14 mouse cellular contexts compared by ENCODE assay signal in the genomic region with DNA sequence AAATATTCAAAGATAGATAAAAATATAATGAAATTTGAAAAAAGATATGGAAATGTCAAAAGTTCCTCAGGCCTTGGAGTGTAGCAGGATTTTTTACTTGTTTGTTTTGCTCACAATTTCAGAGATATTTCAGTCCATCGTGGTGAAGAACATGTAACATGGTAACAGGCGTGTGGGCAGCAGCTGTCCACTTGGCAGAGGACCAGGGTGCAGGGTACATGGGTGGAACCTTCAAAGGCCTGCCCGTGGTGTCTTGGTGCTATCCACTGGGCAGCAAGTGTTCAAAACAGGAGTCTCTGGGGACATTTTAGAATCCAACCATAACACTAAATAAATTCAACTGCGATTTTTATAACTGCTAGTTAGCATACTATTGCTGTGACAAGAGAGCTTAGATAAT. TPM values are rescaled to one million over a fixed set of nuclear protein-coding genes. Genes with fewer than 3 reads are reported as not detected.
DNase-seq lines count a peak whose midpoint lies in the region; TF ChIP-seq lines count a peak whose summit lies in the region.
"Had no signal": no experiment of that assay in that cellular context is flagged by ENCODE, and none has a peak within 500 bp of the region (broad histone marks: within the 10 kb centered on the region; RNA-seq: fewer than 3 reads in every experiment).

No protein-coding gene starts in this region.

- H3K79me2 ChIP-seq in liver, adult 2 months (ENCODE audit: control insufficient read depth, insufficient read depth, low read length) = peaks cover 30% of the 10 kb centered on the region

- H3K4me1 ChIP-seq in liver, adult 2 months (ENCODE audit: control insufficient read depth, insufficient read depth, low read length) = peaks cover 4% of the 10 kb centered on the region
- H3K4me1 ChIP-seq: forebrain, embryonic 12.5 days had no signal

- WGBS in liver, adult 2 months = 26% methylated on average over 4 of the region's 4 CpGs

- no peak for TF ChIP-seq POLR2A in liver, adult 2 months (IDR thresholded peaks at IDR 0.05; ENCODE audit: extremely low read depth, insufficient read depth, low read length)

- no peaks in the 10 kb centered on the region for H3K27me3 ChIP-seq in liver, adult 2 months (ENCODE audit: control insufficient read depth, insufficient read depth, low read length)
- H3K27me3 ChIP-seq: CH12.LX; forebrain, embryonic 12.5 days; heart, embryonic 15.5 days had no signal

- TF ChIP-seq CTCF in liver, adult 2 months (IDR thresholded peaks at IDR 0.05; ENCODE audit: low read depth, low read length) = no peak

- peak; percentile 23 for DNase-seq in adrenal gland, postnatal 14 days
- no peak for DNase-seq in adrenal gland, adult 8-10 months
- peak; percentile 87 for DNase-seq in heart, adult 11 months
- DNase-seq in heart, adult 8-10 months (ENCODE audit: low spot score) = no peak
- peak; percentile 76 for DNase-seq in liver, adult 2 months (ENCODE audit: extremely low read depth, low read depth, low spot score)
- DNase-seq in liver = no peak
- DNase-seq in kidney, postnatal 36 days = peak; percentile 43 to 77
- no peak for DNase-seq in frontal cortex, adult 2 months (ENCODE audit: extremely low spot score in 1 of 2, low spot score in 1 of 2)
- DNase-seq: lung, embryonic 14.5 days; right cerebral cortex, postnatal 14 days had no signal

- 0 out of 2 replicates have a peak overlapping the region, but pooled peaks have one; percentile 1 for H3K27ac ChIP-seq in liver, adult 2 months (replicated peaks; ENCODE audit: insufficient read depth, low read depth, low read length)
- H3K27ac ChIP-seq: forebrain, embryonic 12.5 days; heart, embryonic 15.5 days; macrophage had no signal

- H3K4me3 ChIP-seq in liver, adult 2 months (ENCODE audit: insufficient read depth, low read depth, low read length) = no peak overlapping the region
- H3K4me3 ChIP-seq: forebrain, embryonic 12.5 days; heart, embryonic 15.5 days had no signal

- H3K9ac ChIP-seq in liver, adult 2 months (ENCODE audit: low read depth, low read length) = no peak overlapping the region
- H3K9ac ChIP-seq: forebrain, embryonic 12.5 days; heart, embryonic 15.5 days; lung, embryonic 14.5 days had no signal

- H3K36me3 ChIP-seq in liver, adult 2 months (ENCODE audit: control insufficient read depth, insufficient read depth, low read length) = peaks cover 8% of the 10 kb centered on the region

RNA-seq across cellular contexts. Expression of a gene that starts 10.7 kb away (rescaled TPM):
- total RNA-seq in adrenal gland, postnatal 14 days (2021) = 50.2 and 63.4 TPM in 2 replicates
- 10 to 100 TPM; 54.5 to 66.7 (median 63.1) TPM for total RNA-seq in adrenal gland, adult 8-10 months (2022)
- total RNA-seq in heart, adult 8-10 months (2022) = 10 to 100 TPM; 27.4 to 29.8 (median 28.3) TPM
- 26.0 and 29.1 TPM in 2 replicates for total RNA-seq in liver, adult 2 months (2014; rRNA removed)
- polyA plus RNA-seq in liver, adult 2 months (2012; rRNA removed) = 17.1 and 21.6 TPM in 2 replicates
- 92.4 and 93.0 TPM in 2 replicates for polyA plus RNA-seq in frontal cortex, adult 2 months (2012; rRNA removed)

RNA-seq across cellular contexts. Expression of a gene that starts 31.0 kb away (rescaled TPM):
- total RNA-seq in adrenal gland, postnatal 14 days (2021) = 4.9 and 8.7 TPM in 2 replicates
- 1 to 10 TPM; 1.8 to 6.1 (median 3.3) TPM for total RNA-seq in adrenal gland, adult 8-10 months (2022)
- total RNA-seq in heart, adult 8-10 months (2022) = 1 to 10 TPM in 3 of 4 experiments, under 1 TPM in 1; 0.98 to 2.4 (median 2.0) TPM
- total RNA-seq in liver, adult 2 months (2014; rRNA removed) = 17.1 and 22.2 TPM in 2 replicates
- 36.8 and 40.2 TPM in 2 replicates for polyA plus RNA-seq in liver, adult 2 months (2012; rRNA removed)
- polyA plus RNA-seq in frontal cortex, adult 2 months (2012; rRNA removed) = 22.0 and 23.7 TPM in 2 replicates

Comparison
In these comparisons a context has a peak if more than half of its experiments do, and no peak if none do; other contexts are left out.
1. DNase-seq: peak in adrenal gland, postnatal 14 days (single experiment), heart, adult 11 months (single experiment), liver, adult 2 months (single experiment) and kidney, postnatal 36 days (2 of 2); none in adrenal gland, adult 8-10 months (single experiment), heart, adult 8-10 months (single experiment), liver (single experiment) and frontal cortex, adult 2 months (0 of 2).